Mouse (Mus musculus): ENCODE measurements around the gene Gcnt1.

Gene Gcnt1

DNA sequence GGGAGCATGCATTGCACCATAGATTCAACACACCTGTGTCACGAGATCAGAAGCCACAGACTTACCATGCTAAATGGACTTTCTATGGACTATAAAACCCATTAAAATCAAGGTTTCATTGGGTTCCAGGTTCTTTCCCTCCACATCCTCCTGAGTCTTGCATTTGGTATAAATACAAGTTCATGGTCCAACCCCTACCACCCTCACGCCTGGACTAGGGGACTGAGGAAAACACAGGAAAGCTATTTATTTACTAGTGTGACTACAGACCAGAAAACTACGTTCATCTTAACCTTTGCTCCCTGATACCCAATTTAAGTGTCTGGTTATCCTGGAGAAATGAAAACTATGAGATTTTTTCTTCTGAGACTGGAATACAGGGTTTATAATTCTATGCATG is at the start of gene Gcnt1:
Gcnt1 (minus strand) TSS at position 144 of the 400 bp plus-strand sequence.
- DNase-seq (ENCODE audit: low spot score in 2 of 2) = no peak

DNA sequence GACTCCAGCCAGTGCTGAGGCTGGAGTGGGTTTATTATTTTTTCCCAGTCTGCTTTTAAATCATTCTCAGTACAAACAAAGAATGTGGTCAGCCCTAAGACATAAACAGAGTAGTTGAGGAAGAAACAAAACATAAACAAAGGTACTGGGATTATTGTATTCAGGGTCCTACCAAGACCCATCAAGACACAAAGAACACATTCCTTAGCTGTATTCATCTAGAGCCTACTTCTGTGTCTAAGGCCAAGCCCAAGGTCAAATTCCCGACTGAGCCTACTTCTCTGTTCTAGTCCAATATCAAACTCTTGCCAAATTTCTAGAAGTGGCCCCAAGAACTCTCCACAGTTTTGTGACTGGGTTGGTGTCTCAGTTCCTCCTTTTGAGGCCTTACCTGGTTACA is 45.2 kb upstream of the Gcnt1 start:
- DNase-seq (ENCODE audit: low spot score in 2 of 2) = no peak

DNA sequence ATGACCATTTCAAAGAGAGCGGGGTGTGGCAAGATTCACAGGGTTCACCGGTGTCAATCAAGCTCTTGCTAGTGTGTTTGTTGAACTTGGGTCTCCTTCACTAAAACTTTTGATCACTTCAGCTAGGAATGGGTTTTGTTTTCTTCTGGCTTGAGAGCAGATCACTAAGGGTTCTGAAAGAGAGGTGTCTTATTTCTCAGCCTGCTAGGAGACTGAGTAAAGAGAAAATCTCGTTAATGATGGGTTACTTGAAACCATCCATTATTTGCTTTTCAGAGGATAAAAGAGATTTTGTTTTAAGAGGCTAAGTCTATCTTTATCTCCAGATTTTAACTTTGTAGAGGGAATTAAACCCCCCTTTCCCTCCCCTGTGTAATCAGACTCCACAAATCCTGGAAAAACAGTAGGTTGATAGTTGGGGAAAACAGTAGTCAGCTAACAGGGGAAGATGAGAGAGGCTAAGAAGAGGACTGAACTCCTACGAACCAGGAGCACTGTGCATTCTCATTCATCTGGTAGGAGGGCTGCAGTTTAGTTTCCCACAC is 40.3 kb upstream of the Gcnt1 start:
- no peak for DNase-seq (ENCODE audit: low spot score in 2 of 2)

DNA sequence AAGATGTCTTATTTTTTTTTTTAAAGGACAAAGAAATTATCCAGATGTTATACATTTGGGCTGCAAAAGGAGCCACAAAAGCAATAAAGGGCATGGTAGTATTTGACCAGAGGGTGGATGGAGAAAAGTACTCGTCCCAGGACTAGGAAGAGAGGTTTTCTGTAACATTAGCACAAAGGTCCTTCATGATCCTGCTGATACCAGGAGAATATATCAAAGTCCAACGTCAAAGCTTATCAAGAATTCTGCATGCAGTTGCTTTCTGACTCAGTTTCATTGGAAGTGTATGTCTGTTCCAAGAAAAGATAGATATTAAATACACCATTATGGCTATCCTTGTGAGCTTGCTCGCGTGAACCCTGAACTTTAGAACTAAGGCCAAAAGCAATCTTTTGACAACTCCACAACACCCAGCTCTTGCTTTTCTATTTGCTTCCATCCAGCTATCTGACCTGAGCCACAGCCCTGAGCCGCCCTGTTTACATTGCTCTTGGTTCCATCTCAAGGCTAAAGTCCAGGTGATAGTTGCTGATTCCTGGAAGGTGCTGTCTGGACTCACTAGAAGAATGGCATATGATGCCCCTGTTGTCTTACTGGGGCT is 37.9 kb upstream of the Gcnt1 start:
- no peak for DNase-seq (ENCODE audit: low spot score in 2 of 2)

DNA sequence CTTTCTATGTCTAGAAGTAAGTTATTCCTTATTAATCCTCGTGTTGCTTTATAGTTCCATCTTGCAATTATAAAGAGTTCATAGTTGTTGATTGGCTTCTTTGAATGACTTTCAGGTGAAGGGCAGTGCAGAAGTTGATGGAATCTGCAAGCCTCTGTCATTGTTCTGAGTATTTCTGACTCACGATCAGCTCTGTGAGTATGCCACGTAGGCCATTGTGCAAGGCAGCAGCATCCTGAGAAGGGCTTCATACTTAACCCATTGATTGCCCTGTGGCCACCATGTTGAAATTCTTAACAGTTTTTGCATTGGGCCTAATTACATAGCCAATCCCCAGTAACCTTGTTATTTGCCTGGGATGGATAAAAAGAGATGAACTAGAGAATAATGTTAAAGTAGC is 36.7 kb upstream of the Gcnt1 start:
- DNase-seq (ENCODE audit: low spot score in 2 of 2) = no peak

DNA sequence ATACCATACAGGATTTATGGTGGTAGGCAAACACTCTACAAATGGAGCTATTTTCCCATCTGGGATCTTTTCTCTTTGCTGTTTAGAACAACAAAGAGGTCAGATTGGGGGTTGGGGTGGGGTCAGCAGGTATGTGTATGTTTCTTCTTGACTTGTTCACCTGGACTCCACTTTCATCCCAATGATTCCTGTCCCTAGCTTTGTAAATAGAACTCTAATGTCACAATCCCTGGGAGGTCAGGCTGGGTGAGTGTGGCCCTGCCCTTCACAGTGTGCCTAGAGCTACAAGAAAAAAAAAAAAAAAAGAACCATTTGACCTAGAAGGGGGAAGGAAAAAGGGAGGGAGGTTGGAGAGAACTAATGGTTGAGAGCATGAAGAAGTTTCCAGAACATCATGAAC is 35.9 kb upstream of the Gcnt1 start:
- no peak for DNase-seq (ENCODE audit: low spot score in 2 of 2)

DNA sequence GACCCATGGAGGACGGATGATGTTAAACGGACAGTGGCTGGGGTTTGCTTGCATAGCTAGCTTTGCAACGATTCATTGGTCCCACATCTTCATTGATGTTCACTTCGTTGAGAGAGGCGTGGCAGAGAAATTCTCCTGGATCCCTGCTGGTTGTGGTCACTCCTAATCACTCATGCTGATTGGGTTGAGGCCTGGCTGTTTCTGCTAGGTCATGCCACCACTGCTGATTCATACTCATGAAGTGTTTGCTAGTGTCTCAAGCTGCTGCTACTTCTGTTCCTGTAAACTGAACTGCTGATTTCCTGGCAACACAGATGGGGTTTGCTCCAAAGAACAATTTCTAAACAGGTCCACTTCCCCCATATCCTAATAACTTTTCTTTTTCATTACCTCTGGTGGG is 34.2 kb upstream of the Gcnt1 start:
- DNase-seq (ENCODE audit: low spot score in 2 of 2) = no peak

DNA sequence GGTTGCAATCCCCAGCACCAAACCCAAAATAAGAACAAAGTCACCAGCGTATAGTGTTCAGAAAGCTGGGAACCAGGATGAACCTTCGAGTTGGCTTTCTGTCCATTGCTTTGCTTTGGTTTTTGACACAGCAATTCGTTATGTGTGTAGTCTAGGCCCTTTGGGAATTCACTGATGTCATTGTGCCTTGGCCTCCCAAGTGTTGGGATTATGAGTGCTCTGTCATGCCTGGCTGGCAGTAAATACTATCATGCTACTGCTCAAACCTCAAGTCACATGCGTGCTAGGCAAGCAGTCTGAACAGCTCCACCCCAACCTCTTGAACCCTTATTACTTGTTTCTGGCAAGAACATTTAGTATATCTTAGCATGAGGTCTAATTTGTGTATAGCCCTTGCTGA is 30.5 kb upstream of the Gcnt1 start:
- no peak for DNase-seq (ENCODE audit: low spot score in 2 of 2)

DNA sequence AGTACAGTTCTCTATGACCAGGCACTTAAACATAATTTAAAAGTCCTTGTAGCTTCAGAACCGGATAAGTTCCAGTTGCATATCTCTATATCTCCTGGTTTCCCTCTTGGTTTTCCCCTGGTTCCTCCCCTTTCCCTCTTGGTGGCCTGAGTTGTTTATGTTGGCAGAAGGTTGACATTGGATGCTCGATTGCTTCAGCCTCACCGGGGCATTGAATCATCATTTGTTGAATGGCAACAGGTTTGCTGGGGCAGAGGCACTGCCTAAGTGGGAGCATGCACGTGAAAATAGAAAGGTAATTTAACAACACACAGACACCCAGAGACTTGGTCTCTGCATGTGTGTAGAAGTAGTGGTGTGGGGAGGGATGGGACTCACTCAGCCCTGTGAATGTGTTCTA is 27.9 kb upstream of the Gcnt1 start:
- no peak for DNase-seq (ENCODE audit: low spot score in 2 of 2)

DNA sequence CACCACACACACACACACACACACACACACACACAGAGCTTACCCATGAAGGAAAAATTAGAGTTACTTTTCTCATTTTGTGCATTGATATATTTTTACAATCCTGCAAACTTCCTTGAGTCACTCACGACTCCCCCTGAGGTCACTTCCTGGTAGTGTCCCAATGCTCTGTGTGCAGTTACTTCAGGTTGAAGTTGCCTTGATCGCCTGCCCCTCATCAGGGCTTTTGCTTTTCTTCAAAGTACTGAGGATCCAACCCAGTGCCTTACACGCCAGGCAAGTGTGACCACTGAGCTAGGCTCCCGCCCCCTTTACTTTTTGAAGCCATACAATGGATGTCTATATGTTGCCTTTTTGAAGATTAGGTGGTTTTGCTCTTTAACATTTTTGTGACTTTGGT is 27.3 kb upstream of the Gcnt1 start:
- DNase-seq (ENCODE audit: low spot score in 2 of 2) = no peak

DNA sequence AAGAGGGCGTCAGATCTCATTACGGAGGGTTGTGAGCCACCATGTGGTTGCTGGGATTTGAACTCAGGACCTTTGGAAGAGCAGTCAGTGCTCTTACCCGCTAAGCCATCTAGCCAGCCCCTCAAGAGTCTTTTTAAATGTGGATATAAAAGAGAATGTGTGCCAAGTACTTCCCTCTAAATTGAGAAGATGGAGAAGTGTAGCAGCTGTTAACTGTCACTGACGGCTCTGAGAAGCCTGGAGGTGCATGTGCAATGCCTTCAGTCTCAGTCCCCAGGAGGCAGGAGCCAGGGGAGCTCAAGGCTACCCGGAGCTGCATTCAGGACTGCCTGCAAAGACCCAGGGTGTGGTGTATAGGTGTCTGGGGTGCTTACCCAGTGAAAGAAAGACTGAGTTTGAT is 25.3 kb upstream of the Gcnt1 start:
- DNase-seq (ENCODE audit: low spot score in 2 of 2) = no peak

DNA sequence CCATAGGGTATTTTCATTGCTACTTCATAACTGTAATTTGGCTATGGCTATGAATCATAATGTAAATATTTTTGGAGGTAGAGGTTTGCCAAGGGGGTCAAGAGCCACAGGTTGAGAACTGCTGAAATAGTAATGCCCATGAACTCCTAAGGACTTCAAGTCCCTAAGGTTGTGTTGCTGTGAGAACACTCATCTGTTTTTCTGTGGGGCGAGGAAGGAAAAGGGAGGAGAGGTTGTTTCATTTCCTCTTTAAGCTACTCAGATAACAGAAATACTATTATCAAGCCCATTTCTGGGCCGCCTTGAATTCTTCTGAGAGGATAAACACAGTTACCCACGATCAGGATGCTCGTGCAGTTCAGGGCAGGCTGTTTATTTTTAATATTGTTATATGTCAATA is 24.2 kb upstream of the Gcnt1 start:
- DNase-seq (ENCODE audit: low spot score in 2 of 2) = no peak

DNA sequence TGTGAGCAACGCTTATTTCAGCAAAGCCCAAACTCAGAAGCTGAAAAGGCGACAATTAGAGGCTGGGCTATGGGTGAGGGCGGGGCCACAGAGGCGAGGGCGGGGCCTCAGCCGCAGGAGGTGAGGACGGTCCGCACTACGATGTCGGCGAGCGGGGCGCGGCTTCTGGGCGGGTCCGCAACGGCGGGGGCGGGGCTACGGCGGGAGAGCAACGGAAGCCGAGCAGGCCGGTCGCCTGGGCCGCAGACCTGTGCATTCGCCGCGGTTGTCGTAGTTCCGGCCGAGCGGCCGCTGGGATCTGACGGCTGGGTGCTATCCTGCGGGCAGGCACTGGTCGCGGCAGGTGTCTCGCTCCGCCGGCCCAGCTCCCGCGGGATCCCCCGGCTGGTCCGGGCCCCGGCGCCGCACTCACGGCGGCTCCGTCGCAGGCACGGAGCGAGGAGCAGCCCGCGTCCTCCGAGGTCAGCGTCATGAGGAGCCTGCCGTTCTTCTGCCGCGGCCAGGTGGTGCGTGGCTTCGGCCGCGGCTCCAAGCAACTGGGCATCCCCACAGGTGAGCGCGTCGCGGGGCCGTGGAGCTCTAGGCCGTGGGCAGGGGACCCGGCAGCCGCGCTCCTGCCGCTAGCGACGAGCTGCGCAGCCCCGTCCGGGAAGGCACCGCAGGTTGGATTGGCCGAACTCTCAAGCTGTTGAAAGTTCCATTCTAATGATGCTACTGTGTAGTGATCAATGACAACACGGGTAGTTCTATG is 21.4 kb upstream of the Gcnt1 start, which contains the start of gene Rfk:
Rfk (plus strand) TSS at position 203 of the 751 bp plus-strand sequence.
- peak; percentile 88 to 93 for DNase-seq (ENCODE audit: low spot score in 2 of 2)

DNA sequence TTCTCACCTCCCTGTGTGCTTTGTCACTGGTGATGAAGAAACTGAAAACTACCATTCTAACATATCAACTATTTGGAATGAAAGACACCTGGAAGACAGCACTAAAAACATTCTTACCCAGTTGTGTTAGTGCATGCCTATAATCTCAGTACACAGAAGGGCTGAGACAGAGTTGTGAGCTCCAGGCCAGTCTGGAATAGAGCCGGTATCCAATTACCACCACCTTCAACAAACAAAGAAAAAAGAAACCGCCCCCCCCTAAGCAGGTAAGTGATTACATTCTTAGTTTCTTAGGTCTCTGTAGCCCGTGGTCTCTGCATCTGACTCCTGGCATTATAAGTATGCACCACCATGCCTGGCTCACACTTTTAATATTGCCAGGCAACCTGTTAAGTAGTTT is 20.2 kb upstream of the Gcnt1 start:
- DNase-seq (ENCODE audit: low spot score in 2 of 2) = no peak

DNA sequence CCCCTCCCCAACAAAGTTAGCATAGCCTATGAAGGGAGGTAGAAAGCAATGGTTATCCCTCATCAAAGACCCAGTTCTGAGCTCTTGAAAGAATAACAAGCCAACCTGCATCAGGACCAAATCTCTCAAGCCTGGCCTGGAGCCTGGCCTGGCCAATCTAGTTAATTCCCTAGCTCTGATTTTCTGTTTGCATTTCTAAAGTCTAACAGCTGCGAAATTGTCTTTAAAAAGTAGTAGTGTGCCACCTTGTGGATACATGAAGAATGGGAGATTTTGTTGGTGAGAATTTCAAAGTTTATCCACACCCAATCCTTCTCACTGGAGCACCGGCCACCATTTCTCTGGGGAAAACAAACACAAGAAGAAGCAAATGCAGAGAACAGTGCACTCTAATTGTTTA is 15.8 kb upstream of the Gcnt1 start:
- no peak for DNase-seq (ENCODE audit: low spot score in 2 of 2)

DNA sequence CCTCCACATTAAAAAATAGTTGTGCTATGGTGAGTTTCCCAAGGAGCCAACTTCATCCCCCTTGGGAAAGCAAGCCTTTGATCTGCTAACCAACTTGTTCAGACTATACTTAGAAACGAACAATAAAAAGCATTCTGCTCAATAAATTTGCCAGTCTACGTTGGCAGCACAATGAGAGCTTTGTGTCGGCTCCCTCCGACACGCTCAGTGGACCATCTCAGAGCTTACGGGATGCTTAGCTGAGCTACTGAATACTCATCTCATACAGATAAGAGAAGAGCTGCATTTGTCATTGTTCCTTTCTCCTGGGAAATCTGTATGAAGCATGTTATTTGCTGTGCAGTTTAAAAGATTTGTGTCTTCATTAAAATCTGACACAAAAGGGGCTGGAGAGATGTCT is 13.8 kb upstream of the Gcnt1 start:
- no peak for DNase-seq (ENCODE audit: low spot score in 2 of 2)

DNA sequence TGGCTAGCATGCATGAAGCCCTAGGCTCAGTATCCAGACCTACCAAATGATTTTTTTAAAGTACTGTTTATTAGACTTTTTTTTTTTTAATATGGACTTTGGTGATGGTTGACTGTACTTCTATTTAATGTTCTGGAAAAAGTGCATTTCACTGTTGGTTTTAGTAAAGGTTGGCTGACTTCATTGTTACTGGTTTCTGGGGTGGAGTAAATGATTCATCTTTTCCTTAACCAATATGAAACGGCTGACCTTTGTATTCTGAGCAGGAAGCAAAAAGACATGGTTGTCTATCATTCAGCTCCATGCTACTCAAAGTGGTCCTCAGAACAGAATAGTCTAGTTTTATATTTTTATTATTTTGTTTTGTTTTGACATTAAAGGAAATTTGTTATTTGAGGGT is 12.8 kb upstream of the Gcnt1 start:
- DNase-seq (ENCODE audit: low spot score in 2 of 2) = no peak

DNA sequence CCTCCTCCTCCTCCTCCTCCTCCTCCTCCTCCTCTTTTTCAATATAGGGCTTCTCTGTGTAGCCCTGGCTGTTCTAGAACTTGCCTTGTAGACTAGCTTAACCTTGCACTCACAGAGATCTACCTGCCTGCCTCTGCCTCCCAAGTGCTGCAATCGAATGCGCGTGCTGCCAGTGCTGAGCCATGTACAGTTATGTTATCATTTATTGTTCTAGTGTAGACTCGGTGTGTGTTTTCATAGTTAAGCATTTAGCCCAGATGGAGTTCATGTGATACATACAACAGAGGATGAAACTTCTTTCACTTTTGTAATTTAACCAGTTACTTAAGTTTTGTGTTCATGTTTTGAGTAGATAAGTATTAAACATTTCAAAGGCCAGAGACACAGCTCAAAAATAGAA is 12.4 kb upstream of the Gcnt1 start:
- DNase-seq (ENCODE audit: low spot score in 2 of 2) = no peak

DNA sequence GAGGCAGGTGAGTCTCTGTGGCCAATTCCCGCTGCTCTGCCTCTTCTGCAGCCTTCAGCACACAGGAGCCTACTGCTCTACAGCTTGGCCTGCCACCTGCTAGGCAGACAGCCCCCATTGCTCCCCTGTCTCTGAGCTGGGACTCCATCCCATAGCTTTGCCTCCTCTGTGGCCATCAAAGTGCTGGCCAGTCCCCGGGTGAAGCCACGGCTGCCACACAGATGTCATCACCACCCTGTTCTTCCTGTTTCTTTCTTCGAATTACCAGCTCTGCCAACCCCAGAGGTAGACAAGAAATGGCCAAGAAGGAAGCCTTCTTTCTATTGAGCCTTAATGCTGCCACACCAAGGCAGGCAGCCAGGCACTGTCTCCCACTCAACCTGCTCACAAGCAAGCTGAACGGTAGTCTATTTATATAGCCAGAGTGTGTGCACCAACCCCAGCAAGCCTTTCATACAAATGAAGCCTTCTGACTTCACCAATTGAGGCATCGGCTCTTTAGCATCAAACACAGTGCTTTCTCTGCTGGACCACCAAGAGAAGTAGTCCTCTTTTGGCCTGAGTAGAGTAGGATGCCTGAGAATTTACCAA is 10.3 kb upstream of the Gcnt1 start:
- DNase-seq (ENCODE audit: low spot score in 2 of 2) = no peak

DNA sequence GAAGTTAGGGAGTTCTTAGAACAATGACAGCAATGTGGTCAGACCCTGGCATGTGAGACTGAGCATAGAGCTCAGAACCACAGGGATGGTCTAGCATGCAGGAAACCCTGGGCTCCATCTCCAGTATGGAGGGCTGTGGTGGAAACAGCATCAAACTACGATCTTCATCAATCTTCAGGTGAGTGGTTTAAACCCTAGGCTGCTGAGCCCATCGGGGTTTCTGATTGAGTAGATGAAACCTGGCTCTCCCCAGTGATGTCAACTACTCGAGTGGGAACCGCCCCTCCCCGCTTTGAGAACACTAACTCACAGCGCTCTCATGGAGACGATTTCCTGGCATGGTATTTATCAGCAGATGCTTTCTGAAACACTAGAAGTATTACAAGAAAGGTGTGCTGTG is 7.9 kb upstream of the Gcnt1 start:
- no peak for DNase-seq (ENCODE audit: low spot score in 2 of 2)

DNA sequence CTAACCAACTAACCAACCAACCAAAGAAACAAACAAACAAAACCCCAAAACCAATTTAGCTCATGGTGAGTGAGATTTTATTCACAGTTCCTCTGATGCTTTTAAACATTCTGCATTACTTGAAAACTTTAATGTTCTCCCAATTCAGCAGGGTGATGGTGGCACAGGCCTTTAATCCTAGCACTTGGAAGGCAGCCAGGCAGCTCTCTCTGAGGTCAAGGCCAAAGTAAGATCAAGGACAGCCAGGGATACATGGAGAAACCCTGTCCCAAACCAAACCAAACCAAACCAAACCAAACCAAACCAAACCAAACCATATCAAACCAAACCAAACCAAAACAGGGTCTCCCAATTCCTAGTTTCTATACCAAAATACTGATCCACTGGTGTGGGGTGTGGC is 6.2 kb upstream of the Gcnt1 start:
- DNase-seq (ENCODE audit: low spot score in 2 of 2) = no peak

DNA sequence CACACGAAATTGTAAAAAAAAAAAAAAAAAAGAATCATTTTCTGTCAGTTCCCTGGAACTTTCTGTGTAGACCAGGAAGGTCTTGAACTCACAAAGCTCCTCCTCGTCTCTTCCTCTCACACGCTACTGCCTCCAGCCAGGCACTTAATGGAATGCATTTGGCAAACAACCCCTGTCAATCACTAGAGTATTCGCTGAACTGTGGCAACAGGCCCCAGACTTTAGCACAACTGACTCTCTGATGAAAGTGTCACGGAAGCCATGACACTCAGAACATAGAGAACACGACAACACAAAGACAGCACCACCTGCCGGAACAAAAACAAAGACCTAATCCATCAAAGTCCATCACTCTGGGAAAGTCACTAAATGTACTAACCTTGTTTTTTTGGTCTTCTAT is 3.1 kb downstream of the Gcnt1 start:
- no peak for DNase-seq (ENCODE audit: low spot score in 2 of 2)

DNA sequence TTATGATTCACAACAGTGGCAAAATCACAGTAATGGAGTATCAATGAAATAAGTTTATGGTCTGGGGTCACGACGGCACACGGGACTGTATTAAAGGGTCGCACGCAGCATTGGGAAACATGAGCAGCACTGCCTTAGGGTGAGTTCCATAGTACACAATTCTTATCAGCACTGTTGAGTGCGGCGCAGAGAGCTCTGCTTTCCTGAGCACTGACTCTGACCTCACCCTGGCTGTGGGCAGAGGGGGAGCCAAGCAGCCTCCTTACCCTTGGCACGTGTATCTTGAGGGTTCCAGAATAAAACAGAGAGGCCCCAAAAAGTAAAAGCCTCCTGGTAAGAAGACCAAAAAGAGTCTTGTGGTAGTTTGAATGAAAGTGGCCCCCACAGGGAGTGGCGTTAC is 4.1 kb downstream of the Gcnt1 start:
- DNase-seq (ENCODE audit: low spot score in 2 of 2) = no peak

All from urinary bladder, postnatal 36 days (tissue).